17 mouse cellular contexts compared by ENCODE assay signal in genomic region chr2:11216847-11217246, GRCm38 (mm10).
"Had no signal": no experiment of that assay in that cellular context is flagged by ENCODE, and none has a peak within 500 bp of the region (broad histone marks: within the 10 kb centered on the region; RNA-seq: fewer than 3 reads in every experiment).

No protein-coding gene starts in this region.

- H3K27ac ChIP-seq: kidney, postnatal 0 days; layer of hippocampus, adult 2 months; left cerebral cortex, adult 2 months; liver, embryonic 13.5 days; macrophage; midbrain, embryonic 12.5 days; midbrain, embryonic 15.5 days; neural tube, embryonic 13.5 days; stomach, postnatal 0 days had no signal

- H3K27me3 ChIP-seq: liver, embryonic 13.5 days; midbrain, embryonic 12.5 days; midbrain, embryonic 15.5 days; neural tube, embryonic 13.5 days had no signal

- H3K4me3 ChIP-seq: layer of hippocampus, adult 2 months; left cerebral cortex, adult 2 months; liver, embryonic 13.5 days; midbrain, embryonic 12.5 days; midbrain, embryonic 15.5 days; myocyte; neural tube, embryonic 13.5 days had no signal

- H3K4me1 ChIP-seq: midbrain, embryonic 12.5 days; midbrain, embryonic 15.5 days; neural tube, embryonic 13.5 days had no signal

- H3K9me3 ChIP-seq: liver, embryonic 13.5 days; midbrain, embryonic 15.5 days; neural tube, embryonic 13.5 days had no signal

- H3K36me3 ChIP-seq: liver, embryonic 13.5 days; midbrain, embryonic 12.5 days; midbrain, embryonic 15.5 days; neural tube, embryonic 13.5 days had no signal

- DNase-seq: kidney, adult 2 months; kidney, postnatal 25 days; layer of hippocampus, postnatal 36 days; liver, embryonic 13.5 days; lung, adult 2 months; retina, postnatal 1 day; right cerebral cortex, postnatal 25 days; thymus, postnatal 36 days had no signal
